Mouse (Mus musculus) heart, embryonic 11.5 days (tissue): ENCODE measurements at regions not wholly inside any gene's neighbourhood (a gene's known extent, or its start where the extent isn't known, plus 50 kb on each side); places are given as distances from the start of the nearest gene placed in this dataset.
"Not testable (repeated sequence)": the region's sequence is repeated elsewhere in the genome, so short reads cannot be mapped to it uniquely, and the experiment has no call there.

Experiments
- ATAC-seq: fragments of 200-750 bp; cut with Nextera tagmentation; replicated peaks from 2 replicates; pipeline ENCODE4 v1.8.0; 2017; ENCODE audit warnings: moderate library complexity; ENCODE audit not compliant: insufficient number of reproducible peaks, low FRiP score, low TSS enrichment
- H3K27ac ChIP-seq: fragments of 300-500 bp; sonication (generic); 2 replicates; pipeline ENCODE4 v1.5.1; 2014; ENCODE audit warnings: mild to moderate bottlenecking, low read depth, low read length
- H3K27me3 ChIP-seq: fragments of 300-500 bp; sonication (generic); 2 replicates; pipeline ENCODE4 v1.6.1; 2014; ENCODE audit warnings: mild to moderate bottlenecking, low read length, mixed read lengths; ENCODE audit not compliant: control insufficient read depth, insufficient read depth
- H3K36me3 ChIP-seq: fragments of 300-500 bp; sonication (generic); 2 replicates; pipeline ENCODE4 v1.6.1; 2014; ENCODE audit warnings: mild to moderate bottlenecking, low read length, moderate library complexity, mixed read lengths; ENCODE audit not compliant: control insufficient read depth, insufficient read depth
- H3K4me1 ChIP-seq: fragments of 300-500 bp; sonication (generic); 2 replicates; pipeline ENCODE4 v1.6.1; 2014; ENCODE audit warnings: low read length; ENCODE audit not compliant: control insufficient read depth, insufficient read depth
- H3K4me2 ChIP-seq: fragments of 300-500 bp; sonication (generic); 2 replicates; pipeline ENCODE4 v1.6.1; 2014; ENCODE audit warnings: mild to moderate bottlenecking, moderate library complexity
- H3K4me3 ChIP-seq: fragments of 300-500 bp; sonication (generic); 2 replicates; pipeline ENCODE4 v1.5.1; 2014; ENCODE audit warnings: low read depth, low read length
- H3K9ac ChIP-seq: fragments of 300-500 bp; sonication (generic); 2 replicates; pipeline ENCODE4 v1.6.1; 2014; ENCODE audit warnings: mild to moderate bottlenecking, low read depth, low read length, moderate library complexity
- H3K9me3 ChIP-seq: fragments of 300-500 bp; sonication (generic); replicated peaks from 2 replicates; pipeline ENCODE4 v1.6.1; 2016; ENCODE audit warnings: low read length; ENCODE audit not compliant: control insufficient read depth
- WGBS: fragments of 180-500 bp; shearing (Covaris S2); extraction: QIAGEN DNeasy Blood & Tissue Kit; methylation state at CpG from one replicate; pipeline ENCODE4 v1.1.7; 2014; ENCODE audit not compliant: insufficient replicate concordance; 5-methylcytosine and 5-hydroxymethylcytosine counted together

DNA sequence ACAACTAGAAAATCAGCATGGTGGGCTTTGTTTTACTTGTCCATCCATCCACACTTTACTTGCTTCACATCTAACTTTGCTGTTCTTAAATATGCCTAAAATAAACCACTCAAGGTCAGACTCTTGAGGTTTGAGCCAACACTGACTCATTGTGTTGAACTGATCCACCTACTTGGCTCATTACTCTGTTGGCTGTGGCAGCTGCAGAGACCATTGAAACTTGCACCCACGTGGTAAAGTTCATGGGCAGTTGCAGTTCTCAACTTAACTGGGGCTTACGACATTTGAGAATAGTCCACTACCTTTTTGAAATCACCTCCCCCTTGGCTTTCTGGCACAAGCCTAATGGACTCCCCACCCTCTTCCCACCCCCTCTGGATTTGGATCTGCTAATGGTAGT lies 395.3 kb upstream of the Cdh5 start:
- Histone ChIP-seq H3K4me2 (no peak overlapping the region), H3K27ac (no peak overlapping the region), H3K4me1 (no peaks in the 10 kb centered on the region), H3K9ac (no peak overlapping the region), H3K4me3 (no peak overlapping the region), H3K9me3 (no peaks in the 10 kb centered on the region), H3K27me3 (no peaks in the 10 kb centered on the region), H3K36me3 (no peaks in the 10 kb centered on the region)
- ATAC-seq, result no peak
- 76% methylated on average over 2 of the region's 2 CpGs for WGBS

DNA sequence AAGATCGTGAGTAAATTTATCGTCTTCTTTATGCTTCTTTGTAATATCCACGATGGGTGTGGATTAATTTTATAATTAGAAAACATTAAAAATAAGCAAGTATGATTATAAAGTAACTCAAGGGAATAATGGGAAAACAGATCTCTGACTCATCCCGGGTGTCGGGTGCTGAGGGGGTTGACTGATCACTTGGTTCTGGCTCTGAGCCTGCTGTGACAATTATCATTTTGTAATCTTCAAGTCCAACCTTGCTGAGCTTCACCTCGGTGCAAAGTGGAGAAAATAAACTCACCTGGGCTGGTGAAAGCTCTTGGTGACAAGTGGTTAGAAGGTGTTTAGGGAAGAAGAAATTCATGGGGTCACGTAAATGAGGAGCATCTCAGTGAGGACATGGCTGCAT lies 390.6 kb upstream of the Cdh5 start:
- H3K4me2 ChIP-seq, H3K36me3 ChIP-seq, H3K27ac ChIP-seq, ATAC-seq, H3K27me3 ChIP-seq, H3K4me1 ChIP-seq, H3K4me3 ChIP-seq, H3K9ac ChIP-seq, H3K9me3 ChIP-seq: not testable (repeated sequence)
- 81% methylated on average over 7 of the region's 7 CpGs for WGBS

- Histone ChIP-seq H3K27me3 (no peaks in the 10 kb centered on the region), H3K4me3 (no peak overlapping the region), H3K4me2 (no peak overlapping the region), H3K27ac (no peak overlapping the region), H3K4me1 (no peaks in the 10 kb centered on the region), H3K36me3 (no peaks in the 10 kb centered on the region), H3K9me3 (no peaks in the 10 kb centered on the region), H3K9ac (no peak overlapping the region)
- ATAC-seq, result no peak
- WGBS, result 68% methylated on average over 4 of the region's 4 CpGs
These were observed 383.7 kb upstream of the Cdh5 start for GRCm38 (mm10) chr8:103717723-103718122.

DNA sequence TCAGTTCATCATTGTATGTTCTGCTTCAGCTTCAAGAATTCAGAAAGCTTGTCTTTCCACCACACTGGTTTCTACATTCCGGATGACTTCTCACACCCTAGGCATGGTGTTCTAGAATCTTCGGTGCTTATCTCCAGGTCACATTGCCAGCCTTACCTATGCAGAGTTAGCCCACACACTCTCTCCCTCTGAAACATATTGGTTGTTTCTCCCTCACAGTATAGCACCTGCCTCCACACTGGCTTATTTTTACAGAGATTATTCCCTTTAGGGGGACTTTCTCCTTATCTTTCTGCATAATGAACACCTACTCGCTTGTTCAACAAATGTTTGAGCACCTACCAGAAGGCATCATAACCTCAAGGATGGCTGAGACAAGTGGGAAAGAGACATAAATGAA lies 368.0 kb upstream of the Cdh5 start:
- no peaks in the 10 kb centered on the region for H3K27me3 ChIP-seq
- no peaks in the 10 kb centered on the region for H3K36me3 ChIP-seq
- WGBS, result 79% methylated on average over 3 of the region's 3 CpGs
- no peak for ATAC-seq
- no peak overlapping the region for H3K4me2 ChIP-seq
- H3K4me1 ChIP-seq, result no peaks in the 10 kb centered on the region
- H3K27ac ChIP-seq, result no peak overlapping the region
- H3K9me3 ChIP-seq, result peaks cover 3% of the 10 kb centered on the region; the same call in 1 of the 2 replicates
- no peak overlapping the region for H3K4me3 ChIP-seq
- H3K9ac ChIP-seq, result no peak overlapping the region

DNA sequence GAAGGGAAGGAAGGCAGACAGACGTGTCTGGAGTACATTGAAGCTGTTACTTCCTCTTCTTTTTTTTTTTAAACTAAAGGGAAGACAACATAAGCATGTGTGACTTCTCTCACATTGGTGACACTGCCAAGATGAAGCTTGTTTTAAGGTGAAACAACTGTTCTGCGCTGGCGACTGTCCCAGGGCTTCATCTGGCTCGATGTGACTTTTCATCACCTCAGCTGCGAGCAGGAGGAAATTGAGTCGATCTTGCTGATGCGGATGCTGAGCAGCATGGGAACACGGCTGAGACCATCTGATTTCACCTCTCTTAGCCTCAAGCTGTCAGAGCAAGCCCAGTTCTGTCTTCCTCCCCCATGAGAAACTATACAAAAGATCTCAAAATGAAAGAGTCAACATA lies 363.1 kb upstream of the Cdh5 start:
- no peaks in the 10 kb centered on the region for H3K27me3 ChIP-seq
- no peaks in the 10 kb centered on the region for H3K9me3 ChIP-seq
- H3K4me2 ChIP-seq, result no peak overlapping the region
- no peaks in the 10 kb centered on the region for H3K36me3 ChIP-seq
- 48% methylated on average over 8 of the region's 8 CpGs for WGBS
- H3K4me1 ChIP-seq, result no peaks in the 10 kb centered on the region
- H3K27ac ChIP-seq, result no peak overlapping the region
- no peak overlapping the region for H3K4me3 ChIP-seq
- ATAC-seq, result no peak
- H3K9ac ChIP-seq, result no peak overlapping the region

DNA sequence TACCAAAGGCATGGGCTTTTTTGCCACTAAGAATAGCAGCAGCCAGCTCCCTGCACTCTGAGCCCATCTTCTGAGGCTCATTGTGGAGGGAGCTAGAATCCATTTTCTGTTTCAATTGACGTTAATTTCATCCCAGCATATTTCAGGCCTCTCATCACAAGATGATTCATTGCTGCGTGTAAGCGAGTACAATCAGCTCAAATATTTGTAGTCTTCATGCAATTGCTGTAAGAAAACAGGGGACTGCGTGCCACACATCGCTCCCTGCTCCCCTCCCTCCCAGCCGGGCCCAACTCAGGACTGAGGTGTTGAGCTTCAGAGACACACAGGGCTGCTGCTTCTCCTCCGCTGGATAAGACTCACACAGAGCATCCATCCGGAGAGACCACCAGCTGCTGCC lies 360.0 kb upstream of the Cdh5 start:
- H3K4me2 ChIP-seq, result no peak overlapping the region
- H3K27me3 ChIP-seq, result no peaks in the 10 kb centered on the region
- H3K27ac ChIP-seq, result no peak overlapping the region
- no peak for ATAC-seq
- H3K36me3 ChIP-seq, result no peaks in the 10 kb centered on the region
- no peaks in the 10 kb centered on the region for H3K4me1 ChIP-seq
- H3K9ac ChIP-seq, result no peak overlapping the region
- 62% methylated on average over 8 of the region's 8 CpGs for WGBS
- no peaks in the 10 kb centered on the region for H3K9me3 ChIP-seq
- H3K4me3 ChIP-seq, result no peak overlapping the region

- Histone ChIP-seq H3K36me3 (no peaks in the 10 kb centered on the region), H3K4me1 (no peaks in the 10 kb centered on the region), H3K4me3 (no peak overlapping the region), H3K4me2 (no peak overlapping the region), H3K9ac (no peak overlapping the region), H3K9me3 (no peaks in the 10 kb centered on the region), H3K27ac (no peak overlapping the region), H3K27me3 (no peaks in the 10 kb centered on the region)
- 69% methylated on average over 4 of the region's 4 CpGs for WGBS
- ATAC-seq, result no peak
These were observed 352.7 kb upstream of the Cdh5 start for GRCm38 (mm10) chr8:103748734-103749133.

GRCm38 (mm10) chr8:103750278-103751097 lies 350.9 kb upstream of the Cdh5 start:
- H3K27ac ChIP-seq, result no peak overlapping the region
- ATAC-seq, result no peak
- H3K27me3 ChIP-seq, result no peaks in the 10 kb centered on the region
- no peak overlapping the region for H3K9ac ChIP-seq
- H3K4me3 ChIP-seq, result no peak overlapping the region
- no peaks in the 10 kb centered on the region for H3K9me3 ChIP-seq
- WGBS, result 48% methylated on average over 12 of the region's 12 CpGs
- no peak overlapping the region for H3K4me2 ChIP-seq
- no peaks in the 10 kb centered on the region for H3K4me1 ChIP-seq
- H3K36me3 ChIP-seq, result no peaks in the 10 kb centered on the region

- Histone ChIP-seq H3K9me3 (no peaks in the 10 kb centered on the region), H3K4me3 (no peak overlapping the region), H3K27ac (no peak overlapping the region), H3K27me3 (no peaks in the 10 kb centered on the region), H3K4me1 (no peaks in the 10 kb centered on the region), H3K9ac (no peak overlapping the region), H3K36me3 (no peaks in the 10 kb centered on the region), H3K4me2 (no peak overlapping the region)
- no peak for ATAC-seq
- 69% methylated on average over 2 of the region's 2 CpGs for WGBS
These were observed 350.3 kb upstream of the Cdh5 start for GRCm38 (mm10) chr8:103751161-103751560.
